Mouse (Mus musculus) heart, postnatal 36 days (tissue): Measurements from ENCODE around the gene Slc16a4. TPM values are rescaled to one million over a fixed set of nuclear protein-coding genes. Genes with fewer than 3 reads are reported as not detected.
A peak's percentile ranks its signal among the peaks of the same experiment; 100 is the strongest.

Experiments used
- DNase-seq, 2 experiments: peaks; one replicate each; pipeline ENCODE4 v3.0.0; 2021 to 2022
- intact Hi-C: fragments of 180-260 bp; cut with DNase I; formaldehyde crosslinking; loops from one replicate; pipeline ENCODE4 v1.15.1; 2025
- total RNA-seq, 2 experiments: library from RNA; stranded (reverse); gene quantifications; 2 replicates each; pipeline ENCODE4 v1.2.3; 2021

Slc16a4 gene
- total RNA-seq, 2 experiments from 2014 or later, result 0.64 to 0.70 TPM

DNA sequence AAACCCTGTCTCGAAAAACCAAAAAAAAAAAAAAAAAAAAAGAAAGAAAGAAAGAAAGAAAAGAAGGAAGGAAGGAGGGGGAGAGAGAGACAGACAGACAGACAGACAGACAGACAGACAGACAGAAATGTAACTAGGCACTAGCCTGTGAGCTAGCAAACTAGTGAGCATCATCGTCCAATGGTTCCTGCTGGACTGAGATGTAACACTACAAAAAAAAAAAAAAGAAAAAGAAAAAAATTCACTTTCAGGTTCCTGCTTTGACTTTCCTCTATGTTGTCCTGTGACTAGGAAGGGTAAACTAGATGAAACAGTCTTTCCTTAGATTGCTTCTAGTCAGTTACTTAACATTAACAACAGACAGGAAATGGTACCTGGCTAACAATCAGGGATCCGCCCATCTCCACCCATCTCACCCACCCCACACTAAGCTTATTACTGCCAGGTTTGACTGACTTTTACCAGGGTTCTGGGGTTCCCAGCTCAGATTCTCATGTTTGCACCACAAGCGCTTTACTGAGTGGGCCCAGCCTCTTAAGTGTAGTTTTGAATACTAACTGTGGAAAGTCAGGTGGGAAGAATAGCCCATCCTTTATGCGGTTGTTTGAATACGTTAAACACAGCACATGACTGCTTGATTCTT lies 64.7 kb downstream of the Slc16a4 start:
- DNase-seq, result no peak
- intact Hi-C loops, result loop anchor here (5.0 kb wide), 1 partner anchor 123 kb away; the partner anchor contains the start of gene A630076J17Rik

DNA sequence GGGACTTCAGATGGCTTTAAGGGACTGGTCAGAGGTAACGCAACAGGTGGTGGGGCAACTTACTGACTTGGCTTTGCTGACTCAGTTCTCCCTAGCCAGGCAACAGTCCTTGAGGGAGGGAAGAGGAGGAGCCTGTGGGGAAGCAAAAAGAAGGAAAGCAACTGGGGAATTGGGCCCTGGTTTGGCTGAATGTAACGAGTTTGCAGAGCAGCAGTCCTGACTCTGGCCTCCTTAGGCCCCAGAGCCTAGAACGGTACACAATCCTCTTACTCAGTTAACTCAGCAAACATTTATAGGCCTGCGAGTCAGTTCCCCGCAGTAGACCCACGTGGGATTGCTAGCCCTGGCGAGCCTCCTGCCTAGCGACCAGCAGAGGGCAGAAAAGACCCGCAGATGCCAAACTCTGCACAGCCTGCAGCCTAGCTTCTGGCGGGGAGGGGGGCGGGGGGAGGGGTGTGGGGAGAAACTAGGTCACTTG lies 66.0 kb downstream of the Slc16a4 start:
- peak; percentile 78 to 81 for DNase-seq

DNA sequence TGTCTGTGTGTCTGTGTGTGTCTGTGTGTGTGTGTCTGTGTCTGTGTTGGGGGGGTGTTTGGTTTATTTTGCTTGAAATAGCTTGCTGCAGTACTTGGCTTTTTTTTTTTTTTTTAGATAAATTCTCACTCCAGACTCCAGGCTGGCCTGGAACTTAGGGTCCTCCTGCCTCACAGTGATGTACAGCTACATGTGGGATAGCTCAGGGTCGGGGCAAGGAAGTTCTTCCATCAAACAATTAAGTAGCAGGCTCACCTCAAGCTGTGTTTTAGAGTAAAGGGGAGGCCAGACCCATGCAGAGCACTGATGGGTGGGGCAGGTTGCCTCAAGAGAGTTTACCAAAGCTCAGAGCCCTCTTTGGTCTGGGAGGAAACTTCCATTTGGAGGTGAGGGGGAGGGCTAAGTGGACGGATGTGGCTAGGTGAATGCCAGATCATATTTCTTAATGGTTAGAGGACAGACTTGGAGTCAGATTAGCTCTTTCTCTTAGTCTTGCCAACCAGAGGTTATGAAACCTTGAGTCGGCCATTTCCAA lies 66.7 kb downstream of the Slc16a4 start:
- no peak for DNase-seq
- intact Hi-C loops, result loop anchor here (1.0 to 5.0 kb wide), 3 partner anchors 105 to 125 kb away; partner anchors contain the start of gene A630076J17Rik

More for the DNA sequence above, 66.0 kb downstream of the Slc16a4 start:
- intact Hi-C loops, result loop anchor here (1.0 to 5.0 kb wide), 3 partner anchors 105 to 125 kb away; partner anchors contain the start of gene A630076J17Rik

- intact Hi-C loops, result loop anchor here (2.0 kb wide), 1 partner anchor 18 kb away; no protein-coding TSS in a partner anchor
- DNase-seq, result peak in 1 of 2 experiments; percentile 22
These were observed 69.3 kb downstream of the Slc16a4 start for GRCm38 (mm10) chr3:107360341-107360740.

Other genes starting within 250 kb of the Slc16a4 start
- 1 to 10 TPM; 1.6 to 1.8 TPM for gene Kcna2, start 190.1 kb upstream of the Slc16a4 start, total RNA-seq
- not detected for gene Kcna10, start 108.2 kb upstream of the Slc16a4 start, total RNA-seq
- not detected for gene Cym, start 69.5 kb upstream of the Slc16a4 start, total RNA-seq
- not detected for gene A630076J17Rik, start 60.6 kb upstream of the Slc16a4 start, total RNA-seq
- gene Prok1, start 51.5 kb upstream of the Slc16a4 start, total RNA-seq, result not detected
- 10 to 100 TPM; 67.9 to 68.2 TPM for gene Lamtor5, start 12.4 kb upstream of the Slc16a4 start, total RNA-seq
- gene Rbm15, start 42.4 kb downstream of the Slc16a4 start, total RNA-seq, result 10 to 100 TPM; 22.5 to 24.4 TPM
- under 1 TPM; 0.11 to 0.33 TPM for gene Kcnc4, start 168.3 kb downstream of the Slc16a4 start, total RNA-seq
- 1 to 10 TPM; 1.5 to 2.0 TPM for gene Slc6a17, start 226.8 kb downstream of the Slc16a4 start, total RNA-seq